Mouse (Mus musculus) kidney, embryonic 14.5 days (tissue): Measurements from ENCODE around the gene Peli1. TPM values are rescaled to one million over a fixed set of nuclear protein-coding genes. Genes with fewer than 3 reads are reported as not detected.
A peak's percentile ranks its signal among the peaks of the same experiment; 100 is the strongest.
"Not testable (repeated sequence)": the region's sequence is repeated elsewhere in the genome, so short reads cannot be mapped to it uniquely, and the experiment has no call there.

Experiments used
- ATAC-seq: fragments of 200-750 bp; cut with Nextera tagmentation; 2 replicates; pipeline ENCODE4 v1.8.0; 2017; ENCODE audit warnings: moderate number of reproducible peaks, mild to moderate bottlenecking, moderate TSS enrichment, moderate library complexity; ENCODE audit not compliant: low FRiP score, low TSS enrichment
- H3K27ac ChIP-seq: fragments of 300-500 bp; sonication (generic); 2 replicates; pipeline ENCODE4 v1.5.1; 2014; ENCODE audit warnings: low read depth, mild to moderate bottlenecking, low read length, moderate library complexity, mixed read lengths
- H3K27me3 ChIP-seq: fragments of 300-500 bp; sonication (generic); 2 replicates; pipeline ENCODE4 v1.6.1; 2014; ENCODE audit warnings: mild to moderate bottlenecking, low read length; ENCODE audit not compliant: control insufficient read depth, insufficient read depth
- H3K36me3 ChIP-seq: fragments of 300-500 bp; sonication (generic); 2 replicates; pipeline ENCODE4 v1.6.1; 2014; ENCODE audit warnings: low read length, mixed read lengths; ENCODE audit not compliant: control insufficient read depth, insufficient read depth
- H3K4me1 ChIP-seq: fragments of 300-500 bp; sonication (generic); 2 replicates; pipeline ENCODE4 v1.6.1; 2014; ENCODE audit warnings: low read length, mixed read lengths; ENCODE audit not compliant: control insufficient read depth, insufficient read depth
- H3K4me2 ChIP-seq: fragments of 300-500 bp; sonication (generic); replicated peaks from 2 replicates; pipeline ENCODE4 v1.6.1; 2014; ENCODE audit warnings: low read depth, mild to moderate bottlenecking, low read length
- H3K4me3 ChIP-seq: fragments of 300-500 bp; sonication (generic); 2 replicates; pipeline ENCODE4 v1.5.1; 2014; ENCODE audit warnings: mild to moderate bottlenecking, low read length
- H3K9ac ChIP-seq: fragments of 300-500 bp; sonication (generic); 2 replicates; pipeline ENCODE4 v1.6.1; 2014; ENCODE audit warnings: low read depth, mild to moderate bottlenecking, low read length, moderate library complexity
- H3K9me3 ChIP-seq: fragments of 300-500 bp; sonication (generic); 2 replicates; pipeline ENCODE4 v1.6.1; 2016; ENCODE audit warnings: low read length; ENCODE audit not compliant: control insufficient read depth
- WGBS: fragments of 180-500 bp; shearing (Covaris S2); extraction: QIAGEN DNeasy Blood & Tissue Kit; methylation state at CpG from one replicate; pipeline ENCODE4 v1.1.7; 2014; 5-methylcytosine and 5-hydroxymethylcytosine counted together
- polyA plus RNA-seq: library from polyadenylated mRNA; unstranded; fragments of >200 nt; fragmentation: Nextera tagmentation; extraction: Ambion mirVana; gene quantifications from 2 replicates; pipeline ENCODE4 v1.2.1, GENCODE M21; 2014

The Peli1 gene
- polyA plus RNA-seq, 1 experiment from 2014 or later, result 59.6 TPM

DNA sequence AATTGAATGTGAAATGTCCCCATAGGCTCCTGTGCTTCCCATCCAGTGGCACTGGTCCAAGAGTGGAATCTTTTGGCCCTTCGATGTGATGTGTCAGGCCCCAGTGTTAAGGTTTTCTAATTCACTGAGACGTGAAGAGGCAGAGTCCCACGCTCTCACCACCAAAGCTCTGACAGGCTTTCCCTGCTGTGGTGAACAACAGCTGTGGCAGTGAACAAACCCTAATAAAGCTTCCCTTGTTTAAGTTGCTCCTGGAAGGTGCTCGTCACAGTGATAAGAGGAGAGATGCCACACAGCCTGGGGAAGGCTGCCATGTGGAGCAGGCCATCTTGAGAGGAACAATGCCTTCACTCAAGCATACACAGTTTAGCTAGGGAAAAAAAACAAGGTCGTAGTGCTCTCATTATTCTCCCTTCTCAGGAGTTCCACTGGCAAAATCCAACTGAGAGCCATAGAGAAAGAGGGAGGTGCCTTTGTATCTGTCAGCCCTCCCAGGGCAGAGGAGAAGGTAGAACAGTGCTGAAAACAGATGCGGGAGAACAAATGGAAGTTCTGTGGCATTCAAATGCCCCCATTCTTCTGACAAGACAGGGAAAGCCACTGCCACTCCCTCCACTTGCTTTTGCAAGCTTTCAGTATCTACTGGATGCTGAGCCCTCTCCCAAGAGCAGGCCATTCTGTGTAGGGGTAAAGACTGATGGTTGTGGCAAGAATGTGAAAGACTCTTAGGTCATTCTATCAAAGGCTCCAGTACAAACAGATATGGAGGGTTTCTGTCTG lies 77.9 kb downstream of the Peli1 start:
- Histone ChIP-seq H3K27ac (peak overlapping the region; percentile 1; the same call in 1 of the 2 replicates), H3K4me1 (peaks cover 10% of the 10 kb centered on the region), H3K9ac (no peak overlapping the region), H3K4me3 (no peak overlapping the region), H3K4me2 (no peak overlapping the region), H3K36me3 (no peaks in the 10 kb centered on the region), H3K9me3 (no peaks in the 10 kb centered on the region; the same call in 1 of the 2 replicates), H3K27me3 (no peaks in the 10 kb centered on the region)
- ATAC-seq, result no peak
- 57% methylated on average over 6 of the region's 6 CpGs for WGBS

DNA sequence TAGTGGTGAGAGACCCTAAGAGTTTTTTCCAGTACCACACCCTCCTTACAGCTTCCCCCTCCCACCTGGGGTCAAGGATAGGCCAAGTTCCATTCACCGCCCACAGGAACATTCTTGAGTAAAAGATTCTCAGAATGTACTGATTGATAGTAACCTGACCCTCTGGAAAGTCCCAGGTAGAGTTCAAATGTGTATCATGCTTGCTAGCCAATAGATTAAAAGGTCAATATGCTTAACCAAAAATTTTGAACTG lies 78.4 kb downstream of the Peli1 start:
- H3K4me1 ChIP-seq, ATAC-seq, H3K27ac ChIP-seq, H3K4me3 ChIP-seq, H3K4me2 ChIP-seq, H3K9ac ChIP-seq, H3K9me3 ChIP-seq, H3K27me3 ChIP-seq, H3K36me3 ChIP-seq: not testable (repeated sequence)
- WGBS, result 85% methylated on average over 1 of the region's 1 CpGs

DNA sequence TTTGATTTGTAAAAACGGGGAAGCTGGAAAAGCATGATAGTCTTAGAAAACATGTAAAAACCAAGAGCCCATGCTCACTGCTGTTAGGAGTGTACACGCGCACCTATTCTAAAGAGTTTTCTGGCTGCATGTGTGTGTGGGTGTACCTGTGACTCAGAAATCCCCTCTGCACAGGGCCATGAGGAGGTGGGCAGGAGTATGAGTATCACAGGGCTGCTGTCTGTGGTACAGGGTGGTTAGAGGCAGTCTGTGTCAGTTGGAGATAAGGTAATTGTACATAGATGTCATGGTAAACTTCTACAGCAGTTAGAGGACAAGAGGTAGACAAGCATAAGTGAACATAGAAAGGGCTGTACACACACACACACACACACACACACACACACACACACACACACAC lies 81.2 kb downstream of the Peli1 start:
- no peak overlapping the region for H3K27ac ChIP-seq
- H3K27me3 ChIP-seq, result no peaks in the 10 kb centered on the region
- ATAC-seq, result no peak
- no peak overlapping the region for H3K4me2 ChIP-seq
- WGBS, result 94% methylated on average over 3 of the region's 3 CpGs
- H3K36me3 ChIP-seq, result no peaks in the 10 kb centered on the region
- H3K4me1 ChIP-seq, result no peaks in the 10 kb centered on the region
- no peak overlapping the region for H3K9ac ChIP-seq
- no peaks in the 10 kb centered on the region; the same call in 1 of the 2 replicates for H3K9me3 ChIP-seq
- no peak overlapping the region for H3K4me3 ChIP-seq

- ATAC-seq, result no peak
- H3K36me3 ChIP-seq, result no peaks in the 10 kb centered on the region
- no peak overlapping the region for H3K27ac ChIP-seq
- H3K4me2 ChIP-seq, result no peak overlapping the region
- H3K4me1 ChIP-seq, result no peaks in the 10 kb centered on the region
- H3K27me3 ChIP-seq, result no peaks in the 10 kb centered on the region
- no peak overlapping the region for H3K4me3 ChIP-seq
- H3K9ac ChIP-seq, result no peak overlapping the region
- H3K9me3 ChIP-seq, result no peaks in the 10 kb centered on the region; the same call in 1 of the 2 replicates
- WGBS, result 95% methylated on average over 6 of the region's 6 CpGs
Measured at GRCm38 (mm10) chr11:21173926-21174325, 82.8 kb downstream of the Peli1 start.

DNA sequence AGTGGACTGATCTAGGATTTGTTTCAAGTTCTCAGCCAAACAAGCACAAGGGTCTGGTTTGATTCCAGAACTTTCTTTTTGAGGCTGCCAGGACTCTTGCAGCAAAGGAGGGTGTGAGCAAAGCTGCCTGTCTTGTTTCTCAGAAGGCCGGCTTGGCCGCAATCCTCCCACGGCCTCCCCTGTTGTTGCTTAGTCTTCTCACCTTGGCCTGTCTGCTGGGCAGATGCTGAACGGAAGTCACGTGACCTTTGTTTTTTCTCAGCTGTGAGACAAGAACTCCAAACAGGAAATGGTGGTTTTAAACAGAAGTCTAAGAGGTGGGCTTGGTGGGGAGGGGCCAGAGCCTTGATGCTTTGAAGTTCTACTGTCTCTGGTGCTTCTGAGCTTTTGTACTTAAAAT lies 83.3 kb downstream of the Peli1 start:
- no peaks in the 10 kb centered on the region for H3K4me1 ChIP-seq
- ATAC-seq, result no peak
- no peak overlapping the region for H3K9ac ChIP-seq
- no peaks in the 10 kb centered on the region for H3K9me3 ChIP-seq
- no peak overlapping the region for H3K4me3 ChIP-seq
- no peaks in the 10 kb centered on the region for H3K36me3 ChIP-seq
- 34% methylated on average over 5 of the region's 5 CpGs for WGBS
- no peak overlapping the region for H3K27ac ChIP-seq
- H3K27me3 ChIP-seq, result no peaks in the 10 kb centered on the region
- no peak overlapping the region for H3K4me2 ChIP-seq

- H3K27ac ChIP-seq, result no peak overlapping the region
- H3K9me3 ChIP-seq, result no peaks in the 10 kb centered on the region
- H3K9ac ChIP-seq, result no peak overlapping the region
- no peak overlapping the region for H3K4me2 ChIP-seq
- H3K4me1 ChIP-seq, result no peaks in the 10 kb centered on the region
- no peaks in the 10 kb centered on the region for H3K27me3 ChIP-seq
- H3K36me3 ChIP-seq, result no peaks in the 10 kb centered on the region
- no peak for ATAC-seq
- whole genome bisulfite sequencing, result 80% methylated on average over 7 of the region's 7 CpGs
- no peak overlapping the region for H3K4me3 ChIP-seq
Measured at GRCm38 (mm10) chr11:21175063-21175462, 84.0 kb downstream of the Peli1 start.

- no peaks in the 10 kb centered on the region for H3K4me1 ChIP-seq
- H3K9me3 ChIP-seq, result no peaks in the 10 kb centered on the region
- H3K27me3 ChIP-seq, result no peaks in the 10 kb centered on the region
- no peak overlapping the region for H3K27ac ChIP-seq
- no peak for ATAC-seq
- H3K4me3 ChIP-seq, result no peak overlapping the region
- no peak overlapping the region for H3K9ac ChIP-seq
- H3K4me2 ChIP-seq, result no peak overlapping the region
- no peaks in the 10 kb centered on the region for H3K36me3 ChIP-seq
Measured at GRCm38 (mm10) chr11:21176491-21176890, 85.4 kb downstream of the Peli1 start.

DNA sequence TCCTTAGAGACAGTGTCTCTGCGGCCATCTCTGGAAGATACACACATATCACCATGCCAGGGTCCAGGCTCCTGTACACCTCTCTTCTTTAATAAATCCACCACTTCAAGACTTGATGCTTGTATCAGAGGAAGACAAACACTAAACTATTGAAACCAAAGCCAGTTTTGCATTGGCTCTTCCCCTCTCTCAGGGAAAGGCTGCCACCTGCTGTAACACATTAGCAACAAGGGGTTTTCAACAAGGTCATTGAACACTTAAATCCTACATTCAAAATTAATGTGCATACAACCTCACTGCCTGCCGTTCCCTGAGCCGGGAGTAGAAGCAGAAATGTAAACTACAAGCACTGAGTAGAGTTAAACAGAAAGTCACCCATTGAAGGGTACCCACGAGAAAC lies 87.3 kb downstream of the Peli1 start:
- ATAC-seq, result 0 out of 2 replicates have a peak, but pooled peaks have one; percentile 20
- no peak overlapping the region for H3K4me3 ChIP-seq
- whole genome bisulfite sequencing, result 51% methylated on average over 4 of the region's 4 CpGs
- H3K4me2 ChIP-seq, result no peak overlapping the region
- H3K9me3 ChIP-seq, result no peaks in the 10 kb centered on the region
- no peaks in the 10 kb centered on the region for H3K4me1 ChIP-seq
- no peaks in the 10 kb centered on the region for H3K36me3 ChIP-seq
- no peak overlapping the region for H3K9ac ChIP-seq
- no peaks in the 10 kb centered on the region for H3K27me3 ChIP-seq
- no peak overlapping the region for H3K27ac ChIP-seq

- H3K4me1 ChIP-seq, result no peaks in the 10 kb centered on the region
- no peaks in the 10 kb centered on the region for H3K36me3 ChIP-seq
- H3K4me3 ChIP-seq, result no peak overlapping the region
- 91% methylated on average over 8 of the region's 8 CpGs for WGBS
- ATAC-seq, result no peak
- no peaks in the 10 kb centered on the region for H3K9me3 ChIP-seq
- no peak overlapping the region for H3K27ac ChIP-seq
- no peaks in the 10 kb centered on the region for H3K27me3 ChIP-seq
- no peak overlapping the region for H3K4me2 ChIP-seq
- no peak overlapping the region for H3K9ac ChIP-seq
Measured at GRCm38 (mm10) chr11:21178998-21179645, 88.0 kb downstream of the Peli1 start.
